Mouse (Mus musculus): ENCODE measurements around the gene Zfp648. TPM values are rescaled to one million over a fixed set of nuclear protein-coding genes. Genes with fewer than 3 reads are reported as not detected.

Zfp648 gene
- polyA plus RNA-seq, 1 experiment from 2014 or later: not detected

- Histone ChIP-seq H3K9me3 (replicated peaks) (no peaks in the 10 kb centered on the region), H3K4me1 (replicated peaks) (no peaks in the 10 kb centered on the region), H3K9ac (no peak overlapping the region), H3K4me2 (no peak overlapping the region), H3K4me3 (replicated peaks) (no peak overlapping the region), H3K36me3 (replicated peaks) (no peaks in the 10 kb centered on the region), H3K27me3 (no peaks in the 10 kb centered on the region), H3K27ac (replicated peaks) (no peak overlapping the region)
- no peak for ATAC-seq (ENCODE audit: insufficient read depth)
- WGBS (ENCODE audit: insufficient replicate concordance): 50% methylated on average over 6 of the region's 6 CpGs
These were observed 18.5 kb upstream of the Zfp648 start for GRCm38 (mm10) chr1:154182396-154183076.

GRCm38 (mm10) chr1:154183077-154183751, 17.8 kb upstream of the Zfp648 start:
- Histone ChIP-seq H3K36me3 (replicated peaks) (no peaks in the 10 kb centered on the region), H3K27ac (replicated peaks) (no peak overlapping the region), H3K9me3 (replicated peaks) (no peaks in the 10 kb centered on the region), H3K27me3 (no peaks in the 10 kb centered on the region), H3K4me2 (no peak overlapping the region), H3K4me1 (replicated peaks) (no peaks in the 10 kb centered on the region), H3K4me3 (replicated peaks) (no peak overlapping the region), H3K9ac (no peak overlapping the region)
- WGBS (ENCODE audit: insufficient replicate concordance): 75% methylated on average over 7 of the region's 7 CpGs
- no peak for ATAC-seq (ENCODE audit: insufficient read depth)

- no peak overlapping the region for H3K4me2 ChIP-seq
- H3K4me3 ChIP-seq (replicated peaks): no peak overlapping the region
- no peak overlapping the region for H3K27ac ChIP-seq (replicated peaks)
- H3K9me3 ChIP-seq (replicated peaks): no peaks in the 10 kb centered on the region
- H3K9ac ChIP-seq: no peak overlapping the region
- no peaks in the 10 kb centered on the region for H3K4me1 ChIP-seq (replicated peaks)
- no peaks in the 10 kb centered on the region for H3K27me3 ChIP-seq
- ATAC-seq (ENCODE audit: insufficient read depth): no peak
- 49% methylated on average over 4 of the region's 4 CpGs for whole genome bisulfite sequencing (ENCODE audit: insufficient replicate concordance)
- no peaks in the 10 kb centered on the region for H3K36me3 ChIP-seq (replicated peaks)
These were observed 12.8 kb upstream of the Zfp648 start for GRCm38 (mm10) chr1:154188229-154188628.

GRCm38 (mm10) chr1:154188631-154189030, 12.4 kb upstream of the Zfp648 start:
- WGBS (ENCODE audit: insufficient replicate concordance): 38% methylated on average over 4 of the region's 4 CpGs
- no peak for ATAC-seq (ENCODE audit: insufficient read depth)
- Histone ChIP-seq H3K27me3 (no peaks in the 10 kb centered on the region), H3K36me3 (replicated peaks) (no peaks in the 10 kb centered on the region), H3K9me3 (replicated peaks) (no peaks in the 10 kb centered on the region), H3K9ac (no peak overlapping the region), H3K4me3 (replicated peaks) (no peak overlapping the region), H3K27ac (replicated peaks) (no peak overlapping the region), H3K4me2 (no peak overlapping the region), H3K4me1 (replicated peaks) (no peaks in the 10 kb centered on the region)

- Histone ChIP-seq H3K9me3 (replicated peaks) (no peaks in the 10 kb centered on the region), H3K27ac (replicated peaks) (no peak overlapping the region), H3K9ac (no peak overlapping the region), H3K27me3 (no peaks in the 10 kb centered on the region), H3K4me3 (replicated peaks) (no peak overlapping the region), H3K4me1 (replicated peaks) (no peaks in the 10 kb centered on the region), H3K36me3 (replicated peaks) (no peaks in the 10 kb centered on the region), H3K4me2 (no peak overlapping the region)
- ATAC-seq (ENCODE audit: insufficient read depth): no peak
- 53% methylated on average over 14 of the region's 18 CpGs for WGBS (ENCODE audit: insufficient replicate concordance)
These were observed 11.0 kb upstream of the Zfp648 start for GRCm38 (mm10) chr1:154189842-154190530.

GRCm38 (mm10) chr1:154198896-154199295, 2.1 kb upstream of the Zfp648 start:
- no peak overlapping the region for H3K4me2 ChIP-seq
- H3K36me3 ChIP-seq (replicated peaks): no peaks in the 10 kb centered on the region
- WGBS (ENCODE audit: insufficient replicate concordance): 70% methylated on average over 10 of the region's 10 CpGs
- peaks cover 13% of the 10 kb centered on the region for H3K27me3 ChIP-seq
- H3K4me1 ChIP-seq (replicated peaks): no peaks in the 10 kb centered on the region
- no peak for ATAC-seq (ENCODE audit: insufficient read depth)
- H3K9ac ChIP-seq: no peak overlapping the region
- no peak overlapping the region for H3K4me3 ChIP-seq (replicated peaks)
- H3K9me3 ChIP-seq (replicated peaks): no peaks in the 10 kb centered on the region
- H3K27ac ChIP-seq (replicated peaks): no peak overlapping the region

- no peak overlapping the region for H3K4me2 ChIP-seq
- H3K4me1 ChIP-seq (replicated peaks): no peaks in the 10 kb centered on the region
- H3K9ac ChIP-seq: no peak overlapping the region
- no peak for ATAC-seq (ENCODE audit: insufficient read depth)
- no peaks in the 10 kb centered on the region for H3K36me3 ChIP-seq (replicated peaks)
- WGBS (ENCODE audit: insufficient replicate concordance): 63% methylated on average over 8 of the region's 8 CpGs
- no peak overlapping the region for H3K27ac ChIP-seq (replicated peaks)
- H3K27me3 ChIP-seq: peaks cover 41% of the 10 kb centered on the region
- H3K4me3 ChIP-seq (replicated peaks): no peak overlapping the region
- H3K9me3 ChIP-seq (replicated peaks): no peaks in the 10 kb centered on the region
These were observed 1.6 kb downstream of the Zfp648 start for GRCm38 (mm10) chr1:154202580-154202979.

GRCm38 (mm10) chr1:154203386-154203785, 2.4 kb downstream of the Zfp648 start:
- no peak overlapping the region for H3K9ac ChIP-seq
- 58% methylated on average over 5 of the region's 5 CpGs for WGBS (ENCODE audit: insufficient replicate concordance)
- no peaks in the 10 kb centered on the region for H3K9me3 ChIP-seq (replicated peaks)
- no peaks in the 10 kb centered on the region for H3K36me3 ChIP-seq (replicated peaks)
- H3K4me2 ChIP-seq: no peak overlapping the region
- no peak overlapping the region for H3K4me3 ChIP-seq (replicated peaks)
- no peaks in the 10 kb centered on the region for H3K4me1 ChIP-seq (replicated peaks)
- H3K27ac ChIP-seq (replicated peaks): no peak overlapping the region
- no peak for ATAC-seq (ENCODE audit: insufficient read depth)
- peaks cover 41% of the 10 kb centered on the region for H3K27me3 ChIP-seq

GRCm38 (mm10) chr1:154204652-154205573, 3.9 kb downstream of the Zfp648 start:
- no peak overlapping the region for H3K9ac ChIP-seq
- ATAC-seq (ENCODE audit: insufficient read depth): no peak
- 10% methylated on average over 66 of the region's 66 CpGs for WGBS (ENCODE audit: insufficient replicate concordance)
- H3K27me3 ChIP-seq: peaks cover 41% of the 10 kb centered on the region
- no peaks in the 10 kb centered on the region for H3K4me1 ChIP-seq (replicated peaks)
- H3K4me3 ChIP-seq (replicated peaks): no peak overlapping the region
- H3K36me3 ChIP-seq (replicated peaks): no peaks in the 10 kb centered on the region
- no peaks in the 10 kb centered on the region for H3K9me3 ChIP-seq (replicated peaks)
- no peak overlapping the region for H3K4me2 ChIP-seq
- no peak overlapping the region for H3K27ac ChIP-seq (replicated peaks)

GRCm38 (mm10) chr1:154219991-154220390, 19.0 kb downstream of the Zfp648 start:
- WGBS (ENCODE audit: insufficient replicate concordance): 66% methylated on average over 2 of the region's 2 CpGs
- Histone ChIP-seq H3K9ac (no peak overlapping the region), H3K27ac (replicated peaks) (no peak overlapping the region), H3K4me2 (no peak overlapping the region), H3K9me3 (replicated peaks) (no peaks in the 10 kb centered on the region), H3K27me3 (no peaks in the 10 kb centered on the region), H3K36me3 (replicated peaks) (no peaks in the 10 kb centered on the region), H3K4me1 (replicated peaks) (no peaks in the 10 kb centered on the region), H3K4me3 (replicated peaks) (no peak overlapping the region)
- no peak for ATAC-seq (ENCODE audit: insufficient read depth)

- H3K4me3 ChIP-seq (replicated peaks): no peak overlapping the region
- no peak overlapping the region for H3K9ac ChIP-seq
- no peaks in the 10 kb centered on the region for H3K9me3 ChIP-seq (replicated peaks)
- H3K4me1 ChIP-seq (replicated peaks): no peaks in the 10 kb centered on the region
- ATAC-seq (ENCODE audit: insufficient read depth): no peak
- WGBS (ENCODE audit: insufficient replicate concordance): 66% methylated on average over 3 of the region's 3 CpGs
- no peak overlapping the region for H3K4me2 ChIP-seq
- H3K36me3 ChIP-seq (replicated peaks): no peaks in the 10 kb centered on the region
- H3K27ac ChIP-seq (replicated peaks): no peak overlapping the region
- H3K27me3 ChIP-seq: no peaks in the 10 kb centered on the region
These were observed 19.6 kb downstream of the Zfp648 start for GRCm38 (mm10) chr1:154220566-154220965.

All from liver, embryonic 15.5 days (tissue).